Mouse (Mus musculus): ENCODE data around the gene Ppm1g.

DNA sequence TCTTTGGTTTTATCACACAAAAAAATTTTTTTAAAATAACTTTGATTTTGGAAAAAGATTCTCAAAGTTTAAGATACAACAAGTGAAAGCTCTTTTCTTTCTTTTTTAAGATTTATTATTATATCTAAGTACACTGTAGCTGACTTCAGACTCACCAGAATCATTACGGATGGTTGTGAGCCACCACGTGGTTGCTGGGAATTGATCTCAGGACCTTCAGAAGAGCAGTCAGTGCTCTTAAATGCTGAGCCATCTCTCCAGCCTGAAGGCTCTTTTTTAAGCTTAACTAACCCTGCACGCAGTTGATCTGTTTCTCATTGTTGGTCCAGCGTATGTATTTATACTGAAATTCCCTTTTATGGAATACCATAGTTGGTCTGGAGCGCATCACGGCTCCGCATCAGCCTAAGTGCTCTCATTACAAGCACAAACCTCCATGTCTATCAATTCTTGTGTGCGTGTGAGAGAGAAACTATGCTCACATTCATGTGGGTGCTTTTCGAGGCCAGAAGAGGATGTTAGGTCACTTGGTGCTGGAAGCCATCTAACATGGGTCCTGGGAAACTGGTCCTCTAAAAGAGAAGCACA, 39.2 kb downstream of the Ppm1g start:
- TF ChIP-seq CTCF (IDR thresholded peaks at IDR 0.05; ENCODE audit: insufficient read depth, low read depth, low read length) (no peak), POLR2A (IDR thresholded peaks at IDR 0.05; ENCODE audit: insufficient read depth, low read depth, low read length) (no peak)
